Mouse (Mus musculus): ENCODE results near the gene P2ry6.
A peak's percentile ranks its signal among the peaks of the same experiment; 100 is the strongest.

Gene P2ry6

DNA sequence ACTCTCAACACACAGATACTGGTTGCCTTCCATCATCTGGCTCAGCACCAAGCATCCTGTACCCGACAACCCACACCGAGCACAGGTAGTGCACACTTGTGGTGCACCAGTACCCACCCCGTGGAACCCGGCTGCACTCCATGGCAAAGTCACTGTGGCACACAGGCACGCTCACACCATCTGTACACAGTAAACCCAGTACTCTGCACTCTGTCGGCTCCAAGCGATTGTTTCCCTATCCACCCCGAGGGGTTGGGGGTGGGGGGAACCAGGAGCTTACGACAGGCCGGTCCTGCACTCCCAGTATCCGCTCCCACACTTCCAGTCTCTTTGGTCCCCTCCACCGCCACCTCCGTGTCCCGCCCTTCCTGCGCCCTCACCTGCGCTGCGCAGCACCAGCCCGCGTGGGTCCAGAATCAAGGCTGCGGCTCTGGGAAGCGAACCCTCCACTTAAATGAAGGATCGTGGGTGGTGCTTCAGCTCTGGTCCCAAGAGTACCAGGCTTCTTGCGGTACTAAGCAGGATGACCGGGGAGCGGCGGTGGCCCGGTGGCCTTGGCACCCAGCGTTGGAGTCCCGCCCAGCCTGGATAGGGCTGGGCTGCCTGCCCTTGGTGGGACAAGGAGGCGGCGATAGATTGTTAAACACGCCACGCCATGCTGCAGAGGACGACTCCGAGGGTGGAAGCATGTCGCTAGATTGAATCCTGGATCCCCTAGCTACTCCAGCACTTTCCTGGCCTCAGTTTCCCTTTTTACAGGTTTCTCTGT lies at the start of gene P2ry6:
TSS of gene P2ry6 (minus strand) at position 515 of the 769 bp plus-strand sequence.
- no peak for DNase-seq

DNA sequence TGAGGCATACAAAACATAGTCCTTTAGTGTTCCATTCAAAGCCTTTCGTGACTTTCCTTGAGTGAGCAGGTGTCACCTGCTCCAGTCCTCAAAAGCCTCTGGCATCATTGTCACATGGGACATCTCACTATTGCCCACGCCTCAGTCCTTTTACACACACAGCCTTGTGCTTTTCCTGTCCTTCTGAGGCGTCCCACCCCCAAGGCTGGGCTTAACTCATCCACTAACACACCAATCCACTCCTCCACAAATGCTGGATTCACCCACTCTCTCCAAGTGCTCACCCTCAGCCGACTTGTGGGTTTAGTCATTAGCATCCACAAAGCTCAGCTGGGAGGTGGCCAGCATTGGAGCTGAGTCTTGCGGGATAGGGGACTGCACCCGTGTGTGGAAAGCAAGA lies 43.0 kb upstream of the P2ry6 start:
- no peak for DNase-seq

DNA sequence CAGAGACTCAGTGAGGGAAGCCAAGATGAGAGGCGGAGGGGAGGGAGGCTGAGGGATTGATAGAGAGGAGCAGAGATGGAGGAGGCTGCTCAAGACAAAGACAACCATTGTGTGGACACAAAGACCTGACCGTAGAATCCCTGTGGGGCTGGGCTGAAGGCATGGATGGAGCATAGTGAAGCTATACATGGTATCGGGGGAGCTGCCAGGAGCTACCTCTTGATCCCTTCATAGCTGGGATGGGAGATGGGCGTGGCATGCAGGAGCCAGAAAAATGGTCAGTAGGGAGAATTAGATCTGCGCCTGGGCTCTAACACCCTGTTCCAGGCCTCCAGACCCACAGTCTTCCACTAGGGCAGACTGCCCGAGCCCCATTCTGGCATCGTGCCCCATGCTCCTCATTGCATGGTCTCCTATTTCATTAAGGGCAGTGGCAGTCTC lies 42.6 kb upstream of the P2ry6 start:
- no peak for DNase-seq

DNA sequence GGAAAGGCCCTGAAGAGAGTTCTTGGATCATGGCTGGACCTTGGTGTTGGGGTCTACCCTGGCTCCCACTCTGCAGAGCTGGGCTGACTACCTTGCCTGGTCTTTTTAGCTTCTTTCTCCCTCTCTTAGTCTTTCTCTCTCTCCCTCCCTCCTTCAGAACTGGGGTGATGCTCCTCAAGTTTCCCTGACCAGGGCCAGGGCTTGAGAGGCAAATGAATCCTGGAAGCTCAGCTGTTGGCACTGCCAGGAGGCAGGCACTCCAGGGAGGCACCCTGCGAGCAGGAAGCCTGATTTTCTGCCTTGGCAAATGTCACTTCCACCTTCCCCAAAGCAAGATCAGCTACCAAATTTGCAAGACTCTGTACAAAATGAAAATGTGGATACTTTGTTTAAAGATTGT lies 40.5 kb upstream of the P2ry6 start:
- DNase-seq, result no peak

DNA sequence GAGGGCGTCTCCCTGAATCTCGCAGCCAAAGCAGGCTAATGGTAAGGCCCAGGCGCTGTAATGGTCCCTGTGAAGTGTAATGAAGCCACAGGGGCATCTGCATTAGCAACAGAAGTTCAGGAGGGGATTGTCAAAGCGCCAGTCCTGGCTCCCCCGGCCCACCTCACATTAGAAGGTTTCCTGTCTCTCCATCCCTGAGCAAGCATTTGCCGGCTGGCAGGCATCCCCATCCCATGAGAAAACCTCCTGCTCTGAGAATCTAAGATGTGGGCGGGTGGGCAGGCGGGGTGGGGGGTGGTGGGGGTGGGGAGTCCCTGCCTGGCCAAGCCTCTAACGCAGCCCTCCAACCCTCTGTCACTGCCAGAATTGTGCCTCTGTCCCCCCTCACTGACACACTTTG lies 39.6 kb upstream of the P2ry6 start:
- DNase-seq, result no peak

DNA sequence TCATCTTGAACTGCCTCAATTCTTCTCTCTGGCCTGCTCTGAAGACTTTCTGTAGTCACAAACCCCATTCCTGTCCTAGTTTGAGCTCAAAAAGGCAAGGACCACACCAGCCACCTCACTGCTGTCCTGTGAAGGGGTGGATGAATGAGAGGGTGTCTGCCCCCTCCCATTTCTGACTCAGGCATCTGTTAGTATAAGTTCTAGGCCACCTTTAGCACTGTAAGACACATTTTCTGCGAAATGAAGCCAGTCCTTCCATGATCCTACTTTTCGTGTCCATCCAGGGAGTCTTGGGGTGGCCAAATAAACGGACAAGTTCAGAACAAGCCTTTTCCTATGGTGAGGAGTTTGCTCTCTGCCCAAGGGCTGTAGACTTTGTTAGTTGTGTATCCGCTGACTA lies 38.1 kb upstream of the P2ry6 start, which contains the start of gene P2ry2:
TSS of gene P2ry2 (minus strand) at position 326 of the 400 bp plus-strand sequence.
- DNase-seq, result no peak

DNA sequence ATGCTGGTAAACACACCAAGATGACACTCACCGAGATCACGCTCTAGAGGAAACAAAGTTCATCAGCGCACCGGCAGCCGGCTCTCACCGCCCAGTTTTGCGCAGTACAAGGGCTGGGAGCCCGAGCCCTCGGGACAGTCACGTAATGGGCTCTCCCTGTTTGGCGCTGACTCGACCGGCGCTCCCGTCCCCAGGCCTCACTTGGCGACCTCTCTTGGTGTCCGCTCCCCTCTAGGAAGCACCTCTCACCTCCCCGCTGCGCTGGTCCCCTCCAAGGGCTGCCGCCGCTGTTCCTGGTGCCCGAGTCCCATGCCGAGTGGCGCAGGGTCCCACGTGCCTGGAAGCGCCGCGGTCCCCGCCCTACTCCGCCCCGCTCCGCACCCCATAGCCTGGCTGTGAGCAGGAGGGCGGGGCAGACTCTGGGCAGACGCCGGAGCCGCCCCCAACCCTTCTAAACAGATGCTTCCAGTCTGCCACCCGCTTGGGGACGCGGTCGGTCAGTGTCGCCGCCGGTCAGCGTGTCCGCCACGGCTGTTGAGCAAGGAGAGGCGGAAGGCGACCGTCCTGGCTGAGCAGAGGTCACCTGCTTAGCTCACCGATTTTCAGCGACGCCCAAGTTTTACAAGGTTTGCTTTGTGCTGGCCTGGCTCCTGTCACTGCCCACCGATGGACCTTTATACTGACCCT lies 37.4 kb upstream of the P2ry6 start:
- peak; percentile 82 for DNase-seq

DNA sequence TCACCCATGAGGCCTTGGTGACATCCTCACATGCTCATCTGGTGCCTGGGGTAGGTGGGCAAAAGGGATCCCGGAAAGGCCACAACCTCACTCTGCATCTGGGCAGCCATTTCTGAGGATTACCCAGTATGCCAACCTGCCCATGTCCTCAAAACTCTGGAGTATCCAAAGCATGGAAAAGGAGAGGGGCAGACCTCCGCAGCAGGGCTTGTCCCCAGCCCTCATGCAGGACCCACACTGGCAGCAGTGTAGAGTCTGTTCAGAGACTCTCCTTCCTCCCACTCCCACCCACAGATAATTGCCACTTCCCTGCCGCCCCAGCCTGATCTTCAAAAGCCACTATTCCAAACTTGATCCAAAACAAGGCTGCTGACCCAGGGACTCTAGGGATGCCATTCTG lies 36.3 kb upstream of the P2ry6 start:
- no peak for DNase-seq

DNA sequence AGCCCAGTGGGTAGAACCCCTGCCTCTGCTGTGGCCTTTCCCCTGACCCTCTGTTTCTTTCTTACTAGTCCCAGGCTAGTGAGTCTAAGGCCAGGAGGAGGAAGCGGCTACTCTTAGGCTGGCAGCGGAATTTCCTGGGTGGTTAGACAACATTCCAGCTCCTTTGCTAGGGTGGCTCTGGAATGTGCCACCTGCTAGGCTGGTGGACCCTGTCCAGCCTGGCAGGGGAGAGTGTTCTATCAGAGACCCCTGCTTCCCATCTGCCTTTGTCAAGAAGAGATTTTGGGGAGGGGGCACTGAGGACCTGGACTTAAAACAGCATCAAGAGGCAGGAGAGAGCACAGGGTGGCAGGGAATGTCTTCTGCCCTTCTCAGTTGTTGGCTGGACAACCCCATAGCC lies 31.8 kb upstream of the P2ry6 start:
- DNase-seq, result peak; percentile 67

DNA sequence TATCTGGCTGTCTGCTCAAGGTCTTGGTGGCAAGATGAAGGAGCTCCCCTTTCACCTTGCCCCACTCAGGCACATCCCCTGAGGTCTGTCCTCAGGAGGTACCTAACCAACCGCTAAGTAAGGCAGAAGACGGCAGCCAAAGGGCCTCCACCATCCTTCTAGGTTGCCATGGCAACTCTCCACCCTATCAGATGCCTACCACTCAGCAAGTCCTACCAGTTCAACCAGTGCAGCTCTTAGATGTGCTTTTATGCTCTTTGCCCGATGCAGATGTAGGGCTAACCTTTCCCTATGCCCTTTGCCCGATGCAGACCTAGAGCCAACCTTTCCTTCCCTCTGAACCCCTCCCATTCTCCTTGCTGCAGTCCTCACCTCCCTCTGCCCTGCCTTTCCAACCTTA lies 30.7 kb upstream of the P2ry6 start:
- DNase-seq, result no peak

DNA sequence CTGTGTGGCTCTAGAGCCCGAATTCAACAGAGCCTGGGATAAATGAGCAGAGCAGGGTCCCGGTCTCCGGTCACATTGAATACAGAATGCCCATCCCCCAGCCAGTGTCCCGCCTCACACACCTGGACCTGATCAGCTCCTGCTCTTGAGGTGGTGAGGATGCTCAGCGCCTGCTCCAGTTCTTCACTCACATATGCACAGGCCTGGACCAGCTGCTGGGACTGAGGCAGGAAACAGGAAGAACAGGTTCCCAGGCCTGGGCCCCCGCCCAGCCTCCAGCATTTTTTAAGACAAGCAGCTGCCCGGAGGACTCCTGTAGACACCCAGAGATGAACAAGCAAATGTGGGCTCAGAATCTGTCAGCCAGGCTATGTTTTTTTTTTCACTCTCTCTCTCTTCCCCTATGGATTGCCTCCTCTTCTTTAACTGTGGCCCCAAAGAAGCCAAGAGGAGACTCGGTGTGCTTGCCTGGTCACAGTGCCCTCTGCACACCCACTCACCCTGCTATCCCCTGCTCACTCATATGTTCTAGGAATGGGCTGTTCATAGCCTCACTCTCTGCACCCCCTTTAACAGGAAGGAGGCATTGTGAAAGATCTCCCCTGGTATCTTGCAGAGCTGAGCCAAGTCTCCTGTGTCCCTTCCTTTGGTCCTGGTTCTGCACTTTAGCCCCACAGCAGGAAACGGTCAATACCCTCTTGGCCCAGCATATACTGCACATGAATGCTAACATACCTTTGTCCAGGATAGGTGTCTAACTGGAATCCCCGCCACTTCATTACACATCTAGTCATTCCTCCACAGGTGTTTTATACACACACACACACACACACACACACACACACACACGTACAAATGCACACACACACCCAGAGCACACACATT lies 29.2 kb upstream of the P2ry6 start:
- DNase-seq, result no peak

DNA sequence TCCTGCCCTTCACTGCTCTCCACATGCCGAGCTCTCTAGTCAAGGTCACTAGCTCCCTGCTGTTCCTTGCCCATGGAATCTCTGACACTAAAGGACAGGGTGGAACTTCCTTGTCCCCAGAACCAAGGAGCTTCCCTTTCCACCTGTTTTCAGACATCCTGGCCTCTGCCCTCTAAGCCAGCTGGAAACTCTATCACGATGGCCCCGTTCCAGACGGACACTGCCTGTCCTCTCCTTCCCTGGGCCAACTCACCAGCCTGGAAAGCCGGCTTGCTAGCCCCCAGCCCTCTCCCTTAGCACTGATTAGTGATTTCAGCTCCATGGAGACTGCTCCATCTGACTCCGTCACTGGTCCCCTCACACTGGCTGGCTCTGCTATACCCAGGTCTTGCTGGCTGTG lies 27.8 kb upstream of the P2ry6 start:
- no peak for DNase-seq

DNA sequence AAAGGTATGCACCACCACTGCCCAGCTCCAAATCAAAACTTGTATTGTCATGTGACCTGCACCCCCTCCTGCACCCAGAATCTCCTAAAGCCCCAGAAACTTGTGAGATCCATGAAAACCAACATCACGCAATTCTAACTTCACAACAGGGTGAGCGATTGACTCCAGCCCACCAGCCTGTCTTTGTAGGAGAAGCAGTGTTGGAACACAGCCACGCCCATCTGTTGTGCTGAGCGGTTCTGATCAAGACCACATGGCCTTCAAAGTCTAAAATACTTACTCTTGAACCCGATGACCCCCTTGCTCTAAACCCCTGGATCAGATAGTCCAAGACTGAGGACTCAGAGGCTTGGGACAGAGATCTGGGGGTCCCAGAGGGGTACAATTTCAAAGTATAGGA lies 25.2 kb upstream of the P2ry6 start:
- DNase-seq, result no peak

DNA sequence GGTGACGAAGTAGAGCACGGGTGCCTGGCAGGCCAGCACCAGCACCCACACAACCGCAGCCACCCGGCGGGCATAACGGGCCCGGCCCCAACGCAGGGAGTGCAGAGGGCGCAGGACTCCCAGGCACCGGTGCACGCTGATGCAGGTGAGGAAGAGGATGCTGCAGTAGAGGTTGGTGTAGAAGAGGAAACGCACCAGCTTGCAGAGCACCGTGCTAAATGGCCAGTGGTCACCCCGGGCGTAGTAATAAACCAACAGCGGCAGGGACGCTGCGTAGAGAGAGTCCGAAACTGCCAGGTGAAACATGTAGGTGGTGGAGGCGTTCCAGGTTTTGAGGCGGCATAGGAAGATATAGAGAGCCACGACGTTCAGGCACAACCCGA lies 24.1 kb upstream of the P2ry6 start:
- DNase-seq, result no peak

DNA sequence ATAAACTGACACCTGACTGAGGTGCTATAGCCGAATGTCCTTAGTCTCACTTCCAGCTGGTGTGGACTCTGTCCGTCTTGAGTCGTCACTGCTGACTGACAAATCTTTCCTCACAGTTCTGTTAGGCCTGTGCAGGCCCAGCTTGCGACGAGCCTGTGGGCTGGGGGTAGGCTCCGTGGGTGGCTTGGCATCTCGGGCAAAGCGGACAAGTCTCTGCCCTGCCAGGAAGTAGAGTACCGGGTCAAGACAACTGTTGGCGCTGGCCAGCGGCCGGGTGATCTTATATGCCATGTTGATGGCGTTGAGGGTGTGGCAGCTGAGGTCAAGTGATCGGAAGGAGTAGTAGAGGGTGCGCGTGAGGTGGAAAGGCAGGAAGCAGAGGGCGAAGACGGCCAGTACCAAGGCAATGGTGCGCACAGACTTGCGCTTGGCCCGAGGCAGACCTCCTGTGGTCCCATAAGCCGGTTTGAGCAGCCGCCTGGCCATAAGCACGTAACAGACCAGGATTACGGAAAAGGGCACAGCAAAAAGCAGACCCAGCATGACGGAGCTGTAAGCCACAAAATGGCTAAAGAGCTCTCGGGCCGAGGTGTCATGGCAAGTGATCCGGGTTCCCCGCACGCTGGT lies 23.6 kb upstream of the P2ry6 start:
- DNase-seq, result no peak

DNA sequence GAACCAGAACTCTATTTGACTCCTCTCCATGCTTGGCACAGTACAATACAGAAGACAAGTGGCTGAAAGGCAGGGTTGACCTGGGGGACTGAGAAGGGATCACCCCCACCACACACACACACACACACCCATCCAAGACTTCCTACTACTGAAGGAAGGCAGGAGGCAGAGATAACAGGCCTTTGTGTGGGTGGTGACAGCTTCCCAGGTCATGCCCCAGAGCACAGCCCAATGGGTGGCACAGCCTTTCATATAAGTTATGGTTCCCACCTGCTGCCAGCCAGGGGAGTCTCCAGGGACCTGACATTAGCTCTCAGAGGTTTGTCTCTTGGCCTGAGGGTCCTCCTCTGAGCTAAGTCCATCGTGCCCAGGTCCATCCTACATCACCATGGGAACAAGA lies 22.8 kb upstream of the P2ry6 start:
- DNase-seq, result no peak

DNA sequence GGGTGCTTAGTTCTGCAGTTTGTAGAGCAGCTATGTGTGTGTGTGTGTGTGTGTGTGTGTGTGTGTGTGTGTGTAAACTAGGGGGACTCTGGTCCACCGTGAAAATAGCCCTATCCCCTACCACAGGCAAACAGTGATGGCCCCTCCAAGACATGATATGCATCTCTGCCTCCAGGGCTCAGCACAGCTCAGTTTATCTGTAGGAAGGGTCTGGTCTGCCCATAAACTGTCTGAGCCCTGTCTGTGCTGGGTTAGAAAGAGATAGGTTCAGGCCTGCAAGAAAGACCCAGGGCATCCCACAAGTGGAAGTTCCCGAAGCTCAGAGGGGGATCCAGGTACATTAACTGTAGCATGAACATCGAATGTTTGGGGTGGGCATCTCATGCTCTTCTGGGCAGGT lies 21.5 kb upstream of the P2ry6 start:
- DNase-seq, result no peak

DNA sequence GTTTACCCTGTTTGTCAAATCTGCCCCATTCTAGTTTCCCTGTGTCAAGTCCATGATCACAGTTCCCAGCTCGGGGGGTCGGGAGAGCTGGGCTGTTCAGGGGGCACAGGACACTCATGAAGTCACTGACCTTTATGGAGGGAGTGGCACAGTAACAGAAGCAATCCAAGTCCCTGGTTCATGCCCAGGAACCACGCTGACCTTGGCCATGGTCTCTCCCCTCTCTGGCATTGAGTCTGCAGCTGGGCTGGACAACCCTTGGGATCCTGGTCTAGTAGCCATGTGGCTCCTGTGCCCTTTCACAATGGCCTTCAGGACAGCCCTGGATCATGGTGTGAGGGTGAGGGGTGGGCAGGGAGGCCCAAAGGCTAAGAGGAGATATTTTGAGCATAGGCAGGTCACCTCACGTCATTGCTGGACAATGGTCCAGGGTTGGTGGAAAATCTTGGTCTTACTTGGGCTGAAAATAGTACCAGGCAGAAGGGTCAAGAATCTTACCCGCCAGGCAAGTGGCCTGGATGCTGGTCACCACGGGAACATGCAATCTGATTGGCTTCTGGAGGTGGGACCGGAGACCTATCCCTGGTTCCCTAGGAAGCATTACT lies 20.9 kb upstream of the P2ry6 start:
- DNase-seq, result no peak

DNA sequence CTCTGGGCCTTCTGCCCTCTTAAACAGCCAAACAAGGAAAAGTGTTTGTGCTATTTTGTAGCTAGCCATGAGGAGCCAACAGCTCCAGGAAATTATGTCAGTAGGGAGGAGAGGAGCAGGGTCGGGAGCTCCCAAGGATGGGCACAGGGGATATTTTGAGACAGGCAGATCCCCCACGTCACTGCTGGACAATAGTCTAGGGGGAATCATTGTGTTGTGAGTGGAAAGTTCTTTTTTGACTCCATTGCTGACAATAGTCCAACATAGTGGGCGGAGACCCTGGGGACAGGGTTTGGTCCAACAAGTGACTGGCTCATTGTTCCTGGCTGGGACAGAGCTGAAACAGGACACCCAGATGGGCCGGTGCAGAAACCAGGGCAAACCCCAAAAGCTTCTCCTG lies 18.7 kb upstream of the P2ry6 start:
- no peak for DNase-seq

DNA sequence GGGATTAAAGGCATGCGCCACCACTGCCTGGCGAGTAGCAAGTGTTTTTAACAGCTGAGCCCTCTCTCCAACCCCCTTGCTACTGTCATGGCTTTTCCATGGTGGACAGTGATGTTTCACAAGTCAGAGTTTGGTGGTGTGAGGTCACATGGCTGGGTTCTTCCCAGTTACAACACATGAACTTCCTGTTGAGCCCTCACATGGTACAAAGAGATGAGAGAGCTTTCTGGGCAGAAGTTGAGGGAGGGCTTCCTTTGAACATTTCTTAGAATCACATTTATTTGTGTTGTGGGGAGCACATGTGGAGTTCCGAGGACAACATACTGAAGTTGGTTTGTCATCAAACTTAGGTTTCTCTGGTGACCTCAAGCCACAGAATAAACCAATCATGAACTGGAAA lies 17.5 kb upstream of the P2ry6 start:
- DNase-seq, result no peak

DNA sequence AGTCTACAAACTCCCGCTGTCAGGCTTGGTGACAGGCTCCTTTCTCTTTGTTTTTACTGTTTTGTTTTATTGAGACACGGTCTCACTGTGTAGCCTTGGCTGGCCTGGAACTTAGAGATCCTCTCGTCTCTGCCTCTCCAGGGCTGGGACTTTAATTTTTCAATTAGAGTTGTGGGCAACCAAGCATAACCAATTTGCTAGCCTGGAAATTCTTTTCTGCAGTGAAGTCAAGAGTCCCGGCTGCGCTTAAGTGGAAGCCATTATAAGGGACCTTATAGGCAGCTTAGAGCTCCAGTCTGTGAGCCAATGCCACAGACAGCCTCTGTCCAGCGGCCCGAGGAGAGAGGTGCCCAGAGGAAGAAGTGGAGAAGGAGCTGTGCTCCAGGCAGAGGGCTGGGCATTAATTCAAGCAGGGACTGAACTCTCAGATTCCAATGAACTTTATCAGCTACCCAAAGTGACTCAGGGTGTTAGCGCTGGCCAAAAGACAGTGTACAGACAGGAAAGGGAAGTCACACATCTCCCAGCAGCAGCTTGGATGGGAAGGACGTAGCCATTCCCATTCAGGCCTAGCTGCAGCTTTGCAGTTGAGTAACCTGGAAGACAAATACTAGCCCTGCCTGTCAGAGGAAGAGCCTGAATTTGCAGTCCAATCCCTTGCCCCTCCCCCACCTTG lies 16.3 kb upstream of the P2ry6 start:
- DNase-seq, result peak; percentile 49

DNA sequence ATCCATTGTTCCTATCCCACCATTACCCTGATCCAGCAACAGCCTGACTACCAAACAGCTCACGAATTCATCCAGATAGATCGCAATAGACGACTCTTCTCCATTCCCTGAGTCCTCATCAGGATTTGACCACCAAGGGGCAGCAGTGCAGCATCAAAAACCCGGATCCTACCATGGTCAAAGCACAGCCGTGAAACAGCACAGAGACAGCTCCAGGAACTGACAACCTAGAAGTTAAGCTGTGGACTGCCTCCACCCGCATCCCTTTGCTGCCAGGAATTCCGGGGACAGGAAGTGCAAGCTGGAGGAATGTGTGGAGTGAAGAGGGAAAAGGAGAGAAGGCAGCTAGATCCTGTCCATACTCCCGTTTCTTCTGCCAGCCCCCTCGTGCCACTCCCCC lies 13.6 kb upstream of the P2ry6 start:
- peak; percentile 77 for DNase-seq

Measured in kidney, adult 11 months (tissue).